Mouse (Mus musculus): ENCODE data around the gene Ccdc149.

The Ccdc149 gene

GRCm38 (mm10) chr5:52375847-52376246 is 95.5 kb downstream of the Ccdc149 start:
- DNase-seq (ENCODE audit: low read depth, low spot score) = no peak

GRCm38 (mm10) chr5:52370901-52371300 is 100.4 kb downstream of the Ccdc149 start:
- no peak for DNase-seq (ENCODE audit: low read depth, low spot score)

GRCm38 (mm10) chr5:52367866-52368840 is 103.2 kb downstream of the Ccdc149 start:
- no peak for DNase-seq (ENCODE audit: low read depth, low spot score)

- DNase-seq (ENCODE audit: low read depth, low spot score) = no peak
Observed at GRCm38 (mm10) chr5:52366661-52367060, 104.7 kb downstream of the Ccdc149 start.

GRCm38 (mm10) chr5:52365930-52366329 is 105.4 kb downstream of the Ccdc149 start:
- no peak for DNase-seq (ENCODE audit: low read depth, low spot score)

- DNase-seq (ENCODE audit: low read depth, low spot score) = no peak
Observed at GRCm38 (mm10) chr5:52364521-52364920, 106.8 kb downstream of the Ccdc149 start.

GRCm38 (mm10) chr5:52363468-52364150 is 107.7 kb downstream of the Ccdc149 start, which contains the start of gene Sod3:
Gene Sod3 (plus strand): TSS chr5:52363791.
- DNase-seq (ENCODE audit: low read depth, low spot score) = peak; percentile 8

GRCm38 (mm10) chr5:52362776-52363467 is 108.4 kb downstream of the Ccdc149 start:
- DNase-seq (ENCODE audit: low read depth, low spot score) = no peak

- no peak for DNase-seq (ENCODE audit: low read depth, low spot score)
Observed at GRCm38 (mm10) chr5:52360286-52361049, 110.9 kb downstream of the Ccdc149 start.

- DNase-seq (ENCODE audit: low read depth, low spot score) = no peak
Observed at GRCm38 (mm10) chr5:52358120-52358519, 113.2 kb downstream of the Ccdc149 start.

GRCm38 (mm10) chr5:52357175-52357754 is 114.1 kb downstream of the Ccdc149 start:
- DNase-seq (ENCODE audit: low read depth, low spot score) = no peak

- DNase-seq (ENCODE audit: low read depth, low spot score) = no peak
Observed at GRCm38 (mm10) chr5:52355612-52356011, 115.7 kb downstream of the Ccdc149 start.

- DNase-seq (ENCODE audit: low read depth, low spot score) = no peak
Observed at GRCm38 (mm10) chr5:52354441-52354840, 116.9 kb downstream of the Ccdc149 start.

- no peak for DNase-seq (ENCODE audit: low read depth, low spot score)
Observed at GRCm38 (mm10) chr5:52352730-52353129, 118.6 kb downstream of the Ccdc149 start.

- no peak for DNase-seq (ENCODE audit: low read depth, low spot score)
Observed at GRCm38 (mm10) chr5:52351561-52351960, 119.8 kb downstream of the Ccdc149 start.

- no peak for DNase-seq (ENCODE audit: low read depth, low spot score)
Observed at GRCm38 (mm10) chr5:52350451-52350850, 120.9 kb downstream of the Ccdc149 start.

GRCm38 (mm10) chr5:52346890-52347289 is 124.4 kb downstream of the Ccdc149 start:
- no peak for DNase-seq (ENCODE audit: low read depth, low spot score)

GRCm38 (mm10) chr5:52339134-52339533 is 132.2 kb downstream of the Ccdc149 start:
- no peak for DNase-seq (ENCODE audit: low read depth, low spot score)

- DNase-seq (ENCODE audit: low read depth, low spot score) = no peak
Observed at GRCm38 (mm10) chr5:52335590-52335989, 135.7 kb downstream of the Ccdc149 start.

GRCm38 (mm10) chr5:52332120-52332519 is 139.2 kb downstream of the Ccdc149 start:
- DNase-seq (ENCODE audit: low read depth, low spot score) = no peak

Data from embryo, embryonic 11.5 days (tissue).